Mouse (Mus musculus): ENCODE measurements around the gene Frmd4b. TPM values are rescaled to one million over a fixed set of nuclear protein-coding genes. Genes with fewer than 3 reads are reported as not detected.

Gene Frmd4b
- total RNA-seq, 1 experiment from 2014 or later: 13.8 TPM

DNA sequence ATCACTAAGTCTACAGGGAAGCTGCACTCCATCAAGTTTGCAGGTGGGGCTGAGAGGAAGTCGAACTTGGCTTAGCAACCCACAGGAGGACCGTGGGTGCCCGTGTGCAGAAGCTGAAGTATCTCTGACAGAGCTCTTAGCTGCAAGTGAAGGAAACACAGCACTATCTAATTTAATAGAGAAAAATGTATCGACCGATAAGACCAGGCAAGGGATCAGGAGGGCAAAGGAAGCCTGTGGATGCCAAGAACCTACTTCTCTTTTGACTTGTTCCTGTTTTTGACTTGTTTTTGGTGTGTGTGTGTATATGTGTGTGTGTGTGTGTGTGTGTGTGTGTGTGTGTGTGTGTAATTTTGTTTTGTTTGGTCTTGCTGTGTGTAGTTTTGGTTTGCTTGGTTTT, 112.7 kb downstream of the Frmd4b start:
- peak; percentile 57 to 72 for ATAC-seq (replicated peaks in 1 of 2; ENCODE audit: insufficient read depth in 1 of 2, low FRiP score in 2 of 2, low TSS enrichment in 1 of 2, low read depth in 1 of 2, poor library complexity in 2 of 2, severe bottlenecking in 2 of 2)

- no peak for ATAC-seq (replicated peaks in 1 of 2; ENCODE audit: insufficient read depth in 1 of 2, low FRiP score in 2 of 2, low TSS enrichment in 1 of 2, low read depth in 1 of 2, poor library complexity in 2 of 2, severe bottlenecking in 2 of 2)
Observed at GRCm38 (mm10) chr6:97501000-97501399, 116.3 kb downstream of the Frmd4b start.

- ATAC-seq (replicated peaks in 1 of 2; ENCODE audit: insufficient read depth in 1 of 2, low FRiP score in 2 of 2, low TSS enrichment in 1 of 2, low read depth in 1 of 2, poor library complexity in 2 of 2, severe bottlenecking in 2 of 2): no peak
Observed at GRCm38 (mm10) chr6:97500246-97500645, 117.1 kb downstream of the Frmd4b start.

- no peak for ATAC-seq (replicated peaks in 1 of 2; ENCODE audit: insufficient read depth in 1 of 2, low FRiP score in 2 of 2, low TSS enrichment in 1 of 2, low read depth in 1 of 2, poor library complexity in 2 of 2, severe bottlenecking in 2 of 2)
Observed at GRCm38 (mm10) chr6:97496002-97496401, 121.3 kb downstream of the Frmd4b start.

DNA sequence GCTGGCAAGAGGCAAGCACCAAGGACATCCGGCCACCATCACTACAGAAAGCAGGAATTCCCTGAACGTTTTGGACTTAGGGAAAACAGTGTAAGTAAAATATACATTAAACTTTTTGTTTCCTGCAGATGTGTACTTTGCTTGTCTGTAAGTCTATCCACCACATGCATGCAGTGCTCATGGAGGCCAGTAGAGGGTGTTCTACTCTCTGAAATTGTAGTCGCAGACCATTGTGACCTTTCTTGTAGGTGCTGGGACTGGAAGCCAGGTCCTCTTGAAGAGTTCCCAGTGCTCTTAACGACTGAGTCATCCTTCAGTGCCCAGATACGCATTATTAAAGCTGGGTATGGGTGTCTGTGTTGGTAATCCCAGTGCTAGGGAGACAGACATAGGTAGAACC, 126.3 kb downstream of the Frmd4b start:
- no peak for ATAC-seq (replicated peaks in 1 of 2; ENCODE audit: insufficient read depth in 1 of 2, low FRiP score in 2 of 2, low TSS enrichment in 1 of 2, low read depth in 1 of 2, poor library complexity in 2 of 2, severe bottlenecking in 2 of 2)

GRCm38 (mm10) chr6:97488821-97489220, 128.5 kb downstream of the Frmd4b start:
- no peak for ATAC-seq (replicated peaks in 1 of 2; ENCODE audit: insufficient read depth in 1 of 2, low FRiP score in 2 of 2, low TSS enrichment in 1 of 2, low read depth in 1 of 2, poor library complexity in 2 of 2, severe bottlenecking in 2 of 2)

- ATAC-seq (replicated peaks in 1 of 2; ENCODE audit: insufficient read depth in 1 of 2, low FRiP score in 2 of 2, low TSS enrichment in 1 of 2, low read depth in 1 of 2, poor library complexity in 2 of 2, severe bottlenecking in 2 of 2): no peak
Observed at GRCm38 (mm10) chr6:97488280-97488679, 129.1 kb downstream of the Frmd4b start.

- peak; percentile 56 to 65 for ATAC-seq (replicated peaks in 1 of 2; ENCODE audit: insufficient read depth in 1 of 2, low FRiP score in 2 of 2, low TSS enrichment in 1 of 2, low read depth in 1 of 2, poor library complexity in 2 of 2, severe bottlenecking in 2 of 2)
Observed at GRCm38 (mm10) chr6:97487535-97488081, 129.7 kb downstream of the Frmd4b start.

DNA sequence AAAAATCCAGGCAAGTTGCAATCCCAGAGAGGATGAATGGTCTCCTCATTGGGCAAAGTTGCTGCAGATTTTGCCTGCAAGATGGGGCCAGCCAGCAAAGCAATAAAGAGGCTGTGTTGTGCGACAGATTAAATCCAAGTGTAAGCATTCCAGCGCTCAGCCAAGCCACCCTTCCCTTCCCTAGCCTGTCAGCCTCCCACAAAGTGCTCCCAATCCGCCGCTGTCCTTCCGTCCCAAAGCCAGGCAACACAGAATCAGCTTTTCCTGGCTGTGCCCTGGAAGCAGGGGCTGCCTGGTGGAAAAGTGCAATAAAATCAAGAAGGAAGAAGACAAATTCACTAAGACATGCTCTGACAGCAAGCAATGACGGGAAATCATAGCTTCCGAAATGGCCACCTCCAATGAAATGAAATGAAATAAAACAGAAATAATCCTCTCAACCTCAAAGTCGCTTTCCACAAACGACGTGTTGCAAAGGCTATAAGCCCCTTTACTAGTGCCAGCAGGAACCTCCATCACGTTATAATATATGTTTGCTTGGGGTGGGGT, 130.5 kb downstream of the Frmd4b start:
- no peak for ATAC-seq (replicated peaks in 1 of 2; ENCODE audit: insufficient read depth in 1 of 2, low FRiP score in 2 of 2, low TSS enrichment in 1 of 2, low read depth in 1 of 2, poor library complexity in 2 of 2, severe bottlenecking in 2 of 2)

- no peak for ATAC-seq (replicated peaks in 1 of 2; ENCODE audit: insufficient read depth in 1 of 2, low FRiP score in 2 of 2, low TSS enrichment in 1 of 2, low read depth in 1 of 2, poor library complexity in 2 of 2, severe bottlenecking in 2 of 2)
Observed at GRCm38 (mm10) chr6:97485886-97486386, 131.4 kb downstream of the Frmd4b start.

DNA sequence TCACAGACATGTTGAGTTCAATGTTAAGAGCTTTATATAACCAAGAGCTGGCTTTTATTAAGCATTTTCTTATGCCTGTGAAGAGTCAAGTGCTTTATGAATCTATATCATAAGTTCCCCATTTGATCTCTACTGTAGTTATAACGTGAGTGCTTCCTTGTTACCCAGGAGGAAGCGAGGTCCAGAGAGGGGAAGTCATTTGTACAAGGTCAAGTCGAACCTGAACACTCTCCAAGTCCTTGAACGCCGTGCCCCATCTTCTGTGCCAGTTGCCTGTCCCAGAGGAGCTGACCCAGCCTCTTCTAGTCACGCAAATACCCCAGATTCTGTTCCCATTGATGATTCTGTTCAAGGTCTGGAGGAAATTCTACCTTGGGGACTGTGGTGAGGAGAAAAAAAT, 135.4 kb downstream of the Frmd4b start:
- peak; percentile 53 to 76; a peak in 3 of 4 replicates for ATAC-seq (replicated peaks in 1 of 2; ENCODE audit: insufficient read depth in 1 of 2, low FRiP score in 2 of 2, low TSS enrichment in 1 of 2, low read depth in 1 of 2, poor library complexity in 2 of 2, severe bottlenecking in 2 of 2)

DNA sequence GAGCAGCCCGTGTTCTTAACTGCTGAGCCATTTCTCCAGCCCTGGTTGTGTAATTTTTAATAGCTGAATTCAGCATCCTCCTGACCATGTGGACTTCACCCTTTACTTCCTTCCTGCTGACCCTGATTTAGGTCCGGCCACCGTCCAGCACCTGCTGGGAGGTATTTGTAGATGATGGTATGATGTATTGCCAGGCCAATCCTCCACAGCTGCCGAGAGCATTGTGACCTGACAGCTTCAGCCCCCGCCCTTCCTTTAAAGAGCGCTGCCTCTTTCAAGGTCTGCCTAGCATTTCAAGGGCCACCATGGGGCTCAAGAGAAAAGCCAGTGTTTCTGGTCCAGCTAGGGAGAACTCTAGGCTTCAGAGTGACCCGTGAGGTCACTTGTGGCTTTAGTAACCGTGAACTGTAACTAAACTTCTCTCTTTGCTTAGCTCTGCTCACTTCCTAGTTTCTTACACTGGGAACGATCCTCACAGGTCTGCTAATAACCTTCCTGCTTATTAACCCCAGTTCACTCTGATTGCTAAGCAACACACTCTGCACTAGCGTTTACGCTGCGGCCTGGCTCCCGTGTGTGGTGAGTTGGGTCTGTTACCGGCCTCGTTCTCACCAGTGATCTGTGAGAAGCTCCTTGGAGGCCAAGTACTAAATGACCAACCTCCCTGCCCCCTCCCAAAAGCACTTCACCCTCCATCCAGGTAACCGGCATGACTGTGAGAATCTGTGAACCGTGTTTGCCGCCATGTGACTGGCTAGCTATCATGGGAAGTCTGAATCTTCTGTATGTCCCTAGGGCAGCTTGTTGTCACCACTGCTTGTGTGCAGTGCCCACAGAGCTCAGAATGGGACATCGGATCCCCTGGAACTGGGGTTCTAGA, 138.1 kb downstream of the Frmd4b start:
- ATAC-seq (replicated peaks in 1 of 2; ENCODE audit: insufficient read depth in 1 of 2, low FRiP score in 2 of 2, low TSS enrichment in 1 of 2, low read depth in 1 of 2, poor library complexity in 2 of 2, severe bottlenecking in 2 of 2): peak; percentile 37 to 42; a peak in 2 of 4 replicates

GRCm38 (mm10) chr6:97473672-97474071, 143.7 kb downstream of the Frmd4b start:
- ATAC-seq (replicated peaks in 1 of 2; ENCODE audit: insufficient read depth in 1 of 2, low FRiP score in 2 of 2, low TSS enrichment in 1 of 2, low read depth in 1 of 2, poor library complexity in 2 of 2, severe bottlenecking in 2 of 2): peak; percentile 17 to 32; a peak in 2 of 4 replicates

DNA sequence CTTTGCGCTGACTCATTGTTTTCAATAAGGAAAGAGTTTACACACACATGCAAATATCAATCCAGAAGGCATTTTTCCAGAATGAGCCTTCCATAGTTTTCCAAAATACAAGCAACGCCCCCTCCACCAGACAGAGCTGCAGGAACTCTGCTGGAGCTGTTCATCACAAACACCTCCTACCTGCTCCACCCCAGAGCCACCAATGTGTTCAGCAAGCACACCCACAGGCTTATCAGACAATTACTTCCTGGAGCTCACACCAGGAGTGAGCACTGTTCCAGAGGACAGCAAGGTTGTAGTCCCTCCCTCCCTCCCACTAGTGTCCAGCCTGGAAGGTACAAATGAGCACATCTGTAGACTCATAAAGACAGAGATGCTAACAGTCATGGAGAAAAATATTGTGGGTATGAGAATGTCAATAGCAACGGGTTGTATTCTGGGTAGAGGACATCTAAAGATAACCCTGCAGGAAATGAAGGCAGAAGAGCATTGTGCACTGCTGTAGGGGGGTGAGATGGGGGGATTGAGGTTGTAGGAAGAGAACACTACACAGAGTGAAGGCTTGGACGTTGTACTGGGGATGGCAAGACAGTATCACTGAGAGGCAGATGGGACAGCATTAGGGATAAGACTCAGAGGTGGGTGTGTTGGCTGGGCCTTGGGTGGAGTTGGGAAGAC, 144.3 kb downstream of the Frmd4b start:
- ATAC-seq (replicated peaks in 1 of 2; ENCODE audit: insufficient read depth in 1 of 2, low FRiP score in 2 of 2, low TSS enrichment in 1 of 2, low read depth in 1 of 2, poor library complexity in 2 of 2, severe bottlenecking in 2 of 2): peak in 1 of 2 experiments; percentile 27; a peak in 1 of 4 replicates

DNA sequence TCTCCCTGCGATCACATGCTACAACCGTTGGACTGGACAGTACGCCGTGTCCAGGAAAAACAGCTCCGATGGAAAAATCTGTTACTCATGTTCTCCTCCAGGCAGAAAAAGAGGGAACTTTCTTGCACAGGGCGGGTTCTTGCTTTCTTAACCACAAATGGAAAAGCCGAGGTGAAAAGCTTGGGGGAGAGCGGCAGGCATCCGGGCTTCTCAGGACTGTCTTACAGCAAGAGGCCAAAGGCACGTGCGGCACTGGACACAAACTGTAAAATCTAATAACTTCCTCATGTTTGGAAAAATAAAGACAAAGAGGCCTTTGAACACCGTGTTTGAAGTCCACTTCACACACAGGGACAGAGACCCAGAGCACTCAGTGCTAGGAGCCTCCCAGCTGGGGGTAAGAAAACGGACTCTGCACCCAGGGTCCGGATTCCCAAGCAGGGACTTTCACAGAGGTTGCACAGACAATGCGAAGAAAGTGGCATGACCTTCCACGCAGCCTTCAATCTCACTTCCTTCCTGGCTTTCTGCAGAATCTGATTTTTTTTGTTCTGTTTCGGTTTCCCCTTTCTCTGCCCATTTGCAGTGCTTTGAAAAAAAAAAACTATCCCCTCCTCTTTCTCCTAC, 153.3 kb downstream of the Frmd4b start:
- ATAC-seq (replicated peaks in 1 of 2; ENCODE audit: insufficient read depth in 1 of 2, low FRiP score in 2 of 2, low TSS enrichment in 1 of 2, low read depth in 1 of 2, poor library complexity in 2 of 2, severe bottlenecking in 2 of 2): peak; percentile 54 to 57; a peak in 3 of 4 replicates

GRCm38 (mm10) chr6:97462421-97462820, 154.9 kb downstream of the Frmd4b start:
- no peak for ATAC-seq (replicated peaks in 1 of 2; ENCODE audit: insufficient read depth in 1 of 2, low FRiP score in 2 of 2, low TSS enrichment in 1 of 2, low read depth in 1 of 2, poor library complexity in 2 of 2, severe bottlenecking in 2 of 2)

DNA sequence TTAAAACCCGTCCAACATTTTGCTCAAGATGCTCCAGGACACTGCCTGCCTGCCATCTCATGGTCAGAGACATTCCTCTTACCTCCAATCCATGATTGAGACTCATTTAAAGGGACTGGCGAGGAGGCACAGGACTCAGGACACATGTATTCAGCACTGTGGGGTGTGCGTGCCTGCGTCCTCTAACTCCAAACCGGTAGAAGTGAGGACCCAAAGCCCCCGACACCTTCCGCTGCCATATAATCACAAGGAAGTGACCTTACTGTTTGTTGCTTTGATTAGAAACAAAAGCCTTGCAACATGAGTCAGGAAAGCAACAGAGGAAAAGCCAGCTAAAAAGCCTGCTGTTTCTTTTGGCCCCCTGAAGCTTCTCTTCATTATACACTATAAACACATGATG, 158.2 kb downstream of the Frmd4b start:
- no peak for ATAC-seq (replicated peaks in 1 of 2; ENCODE audit: insufficient read depth in 1 of 2, low FRiP score in 2 of 2, low TSS enrichment in 1 of 2, low read depth in 1 of 2, poor library complexity in 2 of 2, severe bottlenecking in 2 of 2)

All from hematopoietic stem cell, adult 5-6 weeks (primary cell).